Mouse (Mus musculus) heart, embryonic 14.5 days (tissue): ENCODE results near the gene Snip1. TPM values are rescaled to one million over a fixed set of nuclear protein-coding genes. Genes with fewer than 3 reads are reported as not detected.

Experiments used
- ATAC-seq: fragments of 200-750 bp; cut with Nextera tagmentation; 2 replicates; pipeline ENCODE4 v1.8.0; 2017; ENCODE audit warnings: low read depth, moderate TSS enrichment; ENCODE audit not compliant: insufficient number of reproducible peaks, insufficient read depth, low FRiP score
- H3K27ac ChIP-seq, 2 experiments: fragments of 200-500 bp in 1 of 2; fragments of 300-500 bp in 1 of 2; sonication (generic) in 1 of 2; replicated peaks in 1 of 2; 2 replicates each; pipeline ENCODE4 v1.5.1; 2012 to 2014; ENCODE audit warnings: low read depth in 2 of 2, low read length in 2 of 2, control low read depth in 1 of 2, mild to moderate bottlenecking in 1 of 2, mixed read lengths in 1 of 2; ENCODE audit not compliant: control insufficient read depth in 1 of 2, insufficient read depth in 1 of 2
- H3K27me3 ChIP-seq: fragments of 300-500 bp; sonication (generic); 2 replicates; pipeline ENCODE4 v1.6.1; 2014; ENCODE audit warnings: mild to moderate bottlenecking, low read length, control low read depth; ENCODE audit not compliant: control insufficient read depth, insufficient read depth
- H3K36me3 ChIP-seq: fragments of 300-500 bp; sonication (generic); 2 replicates; pipeline ENCODE4 v1.6.1; 2014; ENCODE audit warnings: mild to moderate bottlenecking, control low read depth, low read length, mixed read lengths; ENCODE audit not compliant: control insufficient read depth, insufficient read depth
- H3K4me1 ChIP-seq, 2 experiments: fragments of 200-500 bp in 1 of 2; fragments of 300-500 bp in 1 of 2; sonication (generic) in 1 of 2; 2 replicates each; pipeline ENCODE4 v1.6.1; 2012 to 2014; ENCODE audit warnings: low read length in 2 of 2, control low read depth in 1 of 2, mixed read lengths in 1 of 2; ENCODE audit not compliant: control insufficient read depth in 2 of 2, insufficient read depth in 2 of 2
- H3K4me2 ChIP-seq: fragments of 300-500 bp; sonication (generic); 2 replicates; pipeline ENCODE4 v1.6.1; 2014; ENCODE audit warnings: mild to moderate bottlenecking, low read length
- H3K4me3 ChIP-seq, 2 experiments: fragments of 200-500 bp in 1 of 2; fragments of 300-500 bp in 1 of 2; sonication (generic) in 1 of 2; 2 replicates each; pipeline ENCODE4 v1.5.1; 2012 to 2014; ENCODE audit warnings: low read length in 2 of 2, mild to moderate bottlenecking in 2 of 2, control low read depth in 1 of 2, low read depth in 1 of 2, moderate library complexity in 1 of 2; ENCODE audit not compliant: control insufficient read depth in 1 of 2, insufficient read depth in 1 of 2
- H3K9ac ChIP-seq: fragments of 300-500 bp; sonication (generic); 2 replicates; pipeline ENCODE4 v1.6.1; 2014; ENCODE audit warnings: mild to moderate bottlenecking, low read length
- H3K9me3 ChIP-seq: fragments of 300-500 bp; sonication (generic); 2 replicates; pipeline ENCODE4 v1.6.1; 2016; ENCODE audit warnings: low read length, control low read depth; ENCODE audit not compliant: control insufficient read depth
- WGBS: fragments of 180-500 bp; shearing (Covaris S2); extraction: QIAGEN DNeasy Blood & Tissue Kit; methylation state at CpG from one replicate; pipeline ENCODE4 v1.1.7; 2014; 5-methylcytosine and 5-hydroxymethylcytosine counted together
- polyA plus RNA-seq: library from polyadenylated mRNA; unstranded; fragments of >200 nt; fragmentation: Nextera tagmentation; extraction: Ambion mirVana; gene quantifications from 2 replicates; pipeline ENCODE4 v1.2.1, GENCODE M21; 2014

Snip1 gene
- 19.3 and 21.2 TPM in 2 replicates for polyA plus RNA-seq

DNA sequence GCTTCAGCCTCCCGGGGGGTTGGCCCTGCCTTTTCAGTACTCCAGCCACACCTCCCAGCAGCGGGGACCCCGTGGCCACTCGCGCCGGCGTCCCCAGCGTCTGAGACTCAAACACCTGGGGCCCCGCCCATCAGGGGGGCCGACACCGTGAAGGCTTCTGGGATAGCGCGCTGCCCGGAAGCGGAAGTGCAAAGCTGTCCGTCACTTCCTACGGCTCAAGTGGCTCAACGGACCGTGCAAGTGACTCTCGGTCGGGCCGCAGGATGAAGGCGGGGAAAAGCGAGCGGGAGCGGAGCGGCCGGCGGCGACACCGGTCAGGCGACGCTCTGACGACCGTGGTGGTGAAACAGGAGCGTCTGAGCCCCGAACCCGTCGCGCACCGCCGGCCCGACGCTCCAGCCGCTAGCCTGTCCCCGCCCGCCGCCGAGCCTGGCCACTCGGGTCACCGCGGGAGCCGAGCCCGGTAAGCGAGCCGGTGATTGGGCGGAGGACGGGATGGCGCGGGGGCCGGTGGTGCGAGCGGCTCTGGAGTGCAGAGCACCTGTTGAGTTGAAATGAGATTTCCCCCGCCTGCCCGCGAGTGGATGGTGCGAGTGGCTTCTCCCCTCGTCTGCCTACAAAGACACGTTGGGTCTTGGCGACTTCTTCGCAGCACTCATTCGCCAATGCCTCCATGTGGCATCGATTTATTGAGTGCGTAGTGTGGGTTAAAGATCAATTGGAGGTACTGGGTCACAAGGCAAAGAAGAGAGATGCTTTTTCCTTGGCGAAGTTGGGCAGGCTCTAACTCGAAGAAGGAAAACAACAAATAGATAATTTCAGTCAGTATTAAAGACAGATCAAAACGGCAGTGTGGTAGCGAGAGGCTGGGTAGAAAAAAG, at the start of gene Snip1:
Gene Snip1 (plus strand): TSS at position 183 of the 881 bp plus-strand sequence.
- Histone ChIP-seq H3K9me3 (no peaks in the 10 kb centered on the region), H3K4me2 (peak within 1 kb of the TSS; percentile 88), H3K9ac (peak within 1 kb of the TSS; percentile 88), H3K4me3 (peak within 1 kb of the TSS; percentile 79 to 84), H3K27me3 (no peaks in the 10 kb centered on the region; the same call in 1 of the 2 replicates), H3K4me1 (peaks cover 5 to 17% of the 10 kb centered on the region in 2 experiments), H3K36me3 (peaks cover 39% of the 10 kb centered on the region), H3K27ac (peak within 1 kb of the TSS in 1 of 2 experiments; percentile 43; a peak in 2 of 4 replicates)
- peak; percentile 87 for ATAC-seq
- WGBS, result under 1% methylated on average over 77 of the region's 78 CpGs

DNA sequence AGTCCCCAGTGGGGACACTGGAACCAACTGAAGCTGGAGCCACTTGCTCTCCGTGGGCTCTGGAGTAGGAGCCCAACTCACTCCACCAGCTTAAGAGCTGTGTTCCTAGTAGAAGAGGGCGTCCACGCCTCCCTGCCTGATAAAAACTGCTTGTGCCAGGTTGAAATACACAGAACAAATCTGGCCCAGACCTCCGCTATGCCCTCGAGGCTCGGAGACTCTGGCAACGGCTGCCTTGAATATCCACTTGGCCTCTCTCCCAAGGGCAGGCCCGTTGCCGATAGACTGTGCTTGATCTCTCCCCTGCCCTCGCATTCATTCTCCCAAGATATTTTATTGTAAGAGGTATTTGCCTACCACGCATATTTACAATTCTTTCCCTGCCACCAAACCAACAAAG, 49.0 kb upstream of the Snip1 start:
- Histone ChIP-seq H3K9ac (no peak overlapping the region), H3K4me1 (no peaks in the 10 kb centered on the region), H3K4me2 (no peak overlapping the region), H3K4me3 (no peak overlapping the region), H3K27me3 (peaks cover 4% of the 10 kb centered on the region), H3K27ac (no peak overlapping the region), H3K36me3 (no peaks in the 10 kb centered on the region), H3K9me3 (no peaks in the 10 kb centered on the region)
- 59% methylated on average over 11 of the region's 11 CpGs for WGBS
- no peak for ATAC-seq

DNA sequence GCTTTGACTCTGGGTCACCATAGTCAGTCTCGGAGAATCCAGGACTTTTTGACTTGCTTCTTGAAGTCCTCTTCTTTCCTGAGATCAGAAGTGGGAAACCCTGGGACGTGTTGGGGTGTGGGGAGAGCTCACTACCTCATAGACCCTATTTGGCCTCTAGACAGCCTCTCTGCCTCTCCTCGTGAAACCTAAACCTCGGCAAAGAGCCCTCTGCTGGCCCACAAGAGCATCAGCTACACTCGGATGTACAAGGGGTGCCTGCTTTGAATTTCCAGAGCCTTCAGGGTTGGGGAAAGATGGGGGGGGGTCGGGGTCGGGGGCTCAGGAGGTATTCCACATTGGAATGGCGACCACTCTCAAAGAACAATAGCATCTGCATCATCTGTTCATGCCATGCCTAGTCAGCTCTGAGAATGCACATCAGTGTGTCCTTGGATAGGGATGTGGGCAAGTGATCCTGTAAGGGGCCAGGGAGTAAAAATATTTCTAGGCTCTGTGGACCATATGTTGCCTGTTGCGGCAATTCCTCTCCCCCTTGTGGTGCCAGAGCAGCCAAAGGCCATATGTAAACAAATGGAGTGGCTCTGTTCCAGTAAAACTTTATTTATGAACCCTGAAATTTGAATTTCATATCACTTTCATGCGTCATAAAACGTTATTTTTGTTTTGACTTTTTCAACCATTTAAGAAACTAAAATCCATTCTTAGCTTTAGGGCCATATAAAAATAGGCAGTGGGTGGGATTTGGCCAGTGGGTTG, 45.5 kb upstream of the Snip1 start:
- peaks cover 6% of the 10 kb centered on the region for H3K27me3 ChIP-seq
- no peak overlapping the region for H3K27ac ChIP-seq
- no peak overlapping the region for H3K9ac ChIP-seq
- 35% methylated on average over 11 of the region's 11 CpGs for WGBS
- no peaks in the 10 kb centered on the region for H3K9me3 ChIP-seq
- H3K36me3 ChIP-seq, result no peaks in the 10 kb centered on the region
- H3K4me2 ChIP-seq, result no peak overlapping the region
- ATAC-seq, result no peak
- no peak overlapping the region for H3K4me3 ChIP-seq
- no peaks in the 10 kb centered on the region for H3K4me1 ChIP-seq

DNA sequence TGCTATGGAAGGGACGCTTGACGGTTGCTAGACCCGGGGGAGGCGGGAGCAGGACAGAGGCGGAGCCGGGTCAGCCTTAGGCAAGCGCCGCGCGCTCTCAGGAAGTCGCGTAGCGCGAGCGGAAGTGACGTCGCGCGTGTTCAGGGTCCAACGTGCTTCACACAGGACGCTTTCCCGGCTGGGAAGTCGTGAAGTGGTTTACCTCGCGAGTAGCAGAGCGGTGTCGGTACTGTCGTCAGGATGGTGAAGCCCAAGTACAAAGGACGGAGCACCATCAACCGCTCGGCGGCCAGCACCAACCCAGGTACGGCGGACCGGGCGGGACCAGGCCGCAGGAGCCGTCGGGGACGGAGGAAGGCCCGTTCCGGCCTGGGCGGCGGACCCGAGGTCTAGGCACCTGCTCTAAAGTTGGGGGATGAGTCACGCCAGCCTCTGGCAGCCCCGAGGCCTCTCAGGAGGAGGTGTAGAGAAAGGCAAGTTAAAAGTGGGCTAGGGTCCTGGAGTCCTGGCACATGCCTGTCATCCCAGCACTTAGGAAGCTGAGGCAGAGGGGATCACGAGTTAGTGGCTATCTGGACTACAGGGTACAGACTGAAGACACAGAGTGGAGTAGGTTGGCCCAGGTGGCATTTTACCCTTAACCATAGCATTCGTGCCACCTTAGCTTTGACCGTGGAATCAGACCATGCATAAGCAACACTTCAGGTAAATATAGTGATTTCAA, 36.4 kb upstream of the Snip1 start:
- Histone ChIP-seq H3K36me3 (peaks cover 14% of the 10 kb centered on the region), H3K9ac (peak overlapping the region; percentile 88), H3K9me3 (no peaks in the 10 kb centered on the region), H3K4me1 (peaks cover 0 to 10% of the 10 kb centered on the region in 2 experiments; a peak in 2 of 4 replicates), H3K27ac (peak overlapping the region; percentile 42 to 59; a peak in 2 of 4 replicates), H3K4me3 (peak overlapping the region; percentile 72 to 80), H3K4me2 (peak overlapping the region; percentile 96), H3K27me3 (peaks cover 8% of the 10 kb centered on the region; the same call in 1 of the 2 replicates)
- peak; percentile 94 for ATAC-seq
- under 1% methylated on average over 50 of the region's 50 CpGs for WGBS

DNA sequence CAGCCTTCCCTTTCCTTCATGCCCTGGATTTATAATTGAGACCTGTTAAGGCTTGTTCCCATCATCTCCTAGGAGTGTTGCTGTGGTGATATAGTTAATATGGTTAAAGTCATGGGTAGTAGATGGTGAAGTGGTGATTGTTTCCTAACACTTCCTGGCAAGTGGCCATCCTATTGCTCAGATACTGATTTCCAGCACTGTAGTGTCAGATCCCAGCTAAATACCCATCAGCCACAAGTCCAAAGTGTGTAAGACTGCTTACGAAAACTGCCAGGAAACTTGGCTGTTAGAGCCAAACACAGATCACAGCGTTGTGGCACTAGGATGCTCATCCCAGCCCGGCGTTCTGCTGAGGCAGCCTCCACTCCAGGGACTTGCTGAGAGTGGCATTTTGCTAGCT, 32.1 kb upstream of the Snip1 start:
- Histone ChIP-seq H3K9me3 (no peaks in the 10 kb centered on the region), H3K36me3 (peaks cover 47% of the 10 kb centered on the region), H3K27ac (no peak overlapping the region), H3K27me3 (no peaks in the 10 kb centered on the region), H3K4me2 (no peak overlapping the region), H3K4me1 (peaks cover 0 to 10% of the 10 kb centered on the region in 2 experiments; a peak in 2 of 4 replicates), H3K4me3 (no peak overlapping the region), H3K9ac (no peak overlapping the region)
- no peak for ATAC-seq
- WGBS, result 90% methylated on average over 4 of the region's 4 CpGs

DNA sequence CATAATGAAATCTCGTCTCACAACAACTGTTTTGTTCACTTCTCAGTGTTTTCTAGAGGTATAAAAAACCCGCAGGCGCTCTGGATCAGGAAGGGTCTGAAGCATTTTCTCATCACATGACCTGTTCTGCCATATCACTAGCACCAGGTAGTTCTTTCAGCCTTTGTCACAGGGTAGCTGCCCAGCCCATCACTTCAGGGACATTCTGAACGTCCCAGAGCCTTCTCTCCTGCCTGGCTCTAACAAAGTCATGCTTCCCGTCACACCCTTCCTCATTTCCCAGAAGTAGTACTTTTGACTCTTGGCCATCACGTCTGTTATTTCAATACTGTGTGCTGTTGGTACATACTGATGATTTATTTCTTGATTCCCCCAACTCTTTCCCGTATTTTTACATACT, 22.0 kb upstream of the Snip1 start:
- Histone ChIP-seq H3K9me3 (no peaks in the 10 kb centered on the region), H3K4me1 (no peaks in the 10 kb centered on the region), H3K4me2 (no peak overlapping the region), H3K9ac (no peak overlapping the region), H3K4me3 (no peak overlapping the region), H3K36me3 (peaks cover 100% of the 10 kb centered on the region), H3K27ac (no peak overlapping the region), H3K27me3 (no peaks in the 10 kb centered on the region)
- no peak for ATAC-seq
- WGBS, result 84% methylated on average over 7 of the region's 7 CpGs

DNA sequence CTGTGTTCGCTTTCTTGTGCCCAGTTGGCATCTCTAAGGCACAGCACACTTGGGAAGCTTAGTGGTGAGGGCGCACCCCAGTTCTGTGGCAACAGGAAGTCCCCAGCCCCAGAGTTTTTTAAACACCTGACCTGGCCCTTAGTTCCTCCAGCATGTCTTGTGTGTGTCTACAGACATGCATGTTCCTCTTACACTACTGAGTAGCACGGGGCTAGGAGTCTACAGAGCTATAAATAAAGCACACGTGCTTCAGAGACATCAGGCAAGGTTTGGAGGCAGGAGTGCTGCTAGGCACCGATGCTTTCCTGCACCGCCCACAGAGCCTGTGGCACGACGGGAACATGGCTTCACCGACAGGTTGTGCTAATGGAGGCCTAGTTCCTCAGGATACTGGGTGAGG, 11.1 kb upstream of the Snip1 start:
- Histone ChIP-seq H3K27me3 (no peaks in the 10 kb centered on the region), H3K9ac (no peak overlapping the region), H3K4me1 (peaks cover 9 to 15% of the 10 kb centered on the region in 2 experiments), H3K4me3 (no peak overlapping the region), H3K4me2 (no peak overlapping the region), H3K27ac (0 out of 4 replicates have a peak overlapping the region, but pooled peaks of 1 of the 2 experiments have one; percentile 9), H3K36me3 (peaks cover 60% of the 10 kb centered on the region), H3K9me3 (no peaks in the 10 kb centered on the region)
- ATAC-seq, result no peak
- WGBS, result 59% methylated on average over 9 of the region's 9 CpGs
